Mouse (Mus musculus): ENCODE measurements at regions not wholly inside any gene's neighbourhood (a gene's known extent, or its start where the extent isn't known, plus 50 kb on each side); places are given as distances from the start of the nearest gene placed in this dataset.
"Not testable (repeated sequence)": the region's sequence is repeated elsewhere in the genome, so short reads cannot be mapped to it uniquely, and the experiment has no call there.

DNA sequence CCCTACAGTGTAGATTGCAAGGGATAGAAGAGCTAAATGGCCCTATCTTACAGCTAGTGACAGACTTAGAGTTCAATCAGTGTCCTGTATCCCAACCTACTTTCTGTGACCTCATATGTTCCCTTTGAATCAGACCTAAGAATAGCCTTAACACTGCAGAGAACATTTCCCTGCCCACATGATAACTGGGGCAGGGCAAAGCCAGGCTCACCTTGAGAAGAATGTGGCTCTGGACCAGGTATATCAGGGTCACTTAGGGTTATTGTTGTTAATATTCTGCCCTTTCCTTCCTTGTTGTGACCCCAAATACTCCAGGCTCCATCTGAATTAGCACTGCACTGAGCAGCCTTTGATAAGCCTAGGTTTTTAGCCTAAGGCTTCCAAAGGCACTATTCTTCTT, 536.8 kb upstream of the Gm9747 start:
- H3K4me3 ChIP-seq (replicated peaks), result no peak overlapping the region
- TF ChIP-seq GATA1 (IDR thresholded peaks at IDR 0.05; ENCODE audit: borderline replicate concordance, low read length), result no peak
- no peaks in the 10 kb centered on the region for H3K4me1 ChIP-seq
- H3K36me3 ChIP-seq (replicated peaks; ENCODE audit: low read length), result no peaks in the 10 kb centered on the region
- H3K9me3 ChIP-seq, result peaks cover 7% of the 10 kb centered on the region; the same call in 1 of the 2 replicates
- no peaks in the 10 kb centered on the region for H3K27me3 ChIP-seq (replicated peaks)

- Histone ChIP-seq H3K9me3 (peaks cover 8% of the 10 kb centered on the region; the same call in 1 of the 2 replicates), H3K4me3 (replicated peaks) (no peak overlapping the region), H3K27me3 (replicated peaks) (no peaks in the 10 kb centered on the region), H3K4me1 (no peaks in the 10 kb centered on the region), H3K36me3 (replicated peaks; ENCODE audit: low read length) (no peaks in the 10 kb centered on the region)
- TF ChIP-seq GATA1 (IDR thresholded peaks at IDR 0.05; ENCODE audit: borderline replicate concordance, low read length) (no peak), FLI1 (IDR thresholded peaks at IDR 0.05; ENCODE audit: low read length) (no peak)
These were observed 523.7 kb upstream of the Gm9747 start for GRCm38 (mm10) chr1:81709169-81709568.

- Histone ChIP-seq H3K4me3 (replicated peaks) (no peak overlapping the region), H3K27me3 (replicated peaks) (no peaks in the 10 kb centered on the region), H3K9me3 (peaks cover 7% of the 10 kb centered on the region), H3K4me1 (no peaks in the 10 kb centered on the region), H3K36me3 (replicated peaks; ENCODE audit: low read length) (no peaks in the 10 kb centered on the region)
- no peak for TF ChIP-seq FLI1 (IDR thresholded peaks at IDR 0.05; ENCODE audit: low read length)
- TF ChIP-seq GATA1 (IDR thresholded peaks at IDR 0.05; ENCODE audit: borderline replicate concordance, low read length), result no peak
These were observed 515.8 kb upstream of the Gm9747 start for GRCm38 (mm10) chr1:81717091-81717490.

DNA sequence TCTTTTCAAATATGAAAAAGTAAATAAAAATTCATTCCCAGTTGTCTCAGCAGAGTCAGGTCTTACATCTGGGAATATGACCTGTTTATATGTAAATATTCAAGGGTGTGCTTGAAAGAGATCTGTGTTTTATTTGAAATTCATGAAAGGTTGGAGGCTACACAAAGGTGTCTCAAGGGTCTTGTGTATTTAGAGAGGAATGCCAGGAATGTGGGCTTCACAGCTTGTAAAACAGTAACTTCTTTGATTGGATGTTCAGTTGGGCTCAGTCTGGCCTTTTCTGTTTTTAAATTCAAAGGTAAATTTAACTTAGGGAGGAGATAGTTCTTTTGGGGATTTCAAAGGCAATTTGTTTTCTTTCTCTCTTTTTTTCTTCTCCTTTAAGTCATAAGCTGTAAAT, 514.7 kb upstream of the Gm9747 start:
- no peak overlapping the region for H3K4me3 ChIP-seq (replicated peaks)

DNA sequence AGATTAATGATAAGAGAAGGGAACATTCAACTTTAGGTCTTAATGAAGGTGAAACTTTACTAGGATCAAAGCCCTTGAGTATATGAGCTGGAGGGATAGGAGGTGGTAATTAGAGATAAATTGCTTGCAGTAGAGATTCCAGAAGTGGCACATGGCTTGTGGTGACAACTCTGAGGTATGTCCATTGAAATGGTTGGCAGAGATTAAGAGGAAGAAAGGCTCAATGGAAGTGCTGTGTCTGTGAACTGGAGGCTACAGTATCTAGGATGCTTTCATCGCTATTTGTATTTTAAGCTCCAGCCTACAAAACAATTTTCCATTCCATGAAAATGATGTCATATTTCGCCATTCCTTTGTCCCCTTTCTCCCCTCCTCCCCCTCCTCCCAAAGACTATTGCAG, 508.1 kb upstream of the Gm9747 start:
- Histone ChIP-seq H3K4me1 (no peaks in the 10 kb centered on the region), H3K27me3 (replicated peaks) (no peaks in the 10 kb centered on the region), H3K36me3 (replicated peaks; ENCODE audit: low read length) (no peaks in the 10 kb centered on the region), H3K9me3 (peaks cover 2% of the 10 kb centered on the region; the same call in 1 of the 2 replicates), H3K4me3 (replicated peaks) (no peak overlapping the region)
- TF ChIP-seq FLI1 (IDR thresholded peaks at IDR 0.05; ENCODE audit: low read length), result no peak
- TF ChIP-seq GATA1 (IDR thresholded peaks at IDR 0.05; ENCODE audit: borderline replicate concordance, low read length), result no peak

More for the DNA sequence above, 514.7 kb upstream of the Gm9747 start:
- no peak for TF ChIP-seq GATA1 (IDR thresholded peaks at IDR 0.05; ENCODE audit: borderline replicate concordance, low read length)
- TF ChIP-seq FLI1 (IDR thresholded peaks at IDR 0.05; ENCODE audit: low read length), result no peak
- Histone ChIP-seq H3K4me1 (no peaks in the 10 kb centered on the region), H3K36me3 (replicated peaks; ENCODE audit: low read length) (no peaks in the 10 kb centered on the region), H3K27me3 (replicated peaks) (no peaks in the 10 kb centered on the region), H3K9me3 (peaks cover 7% of the 10 kb centered on the region)

GRCm38 (mm10) chr1:81726268-81727132, 506.4 kb upstream of the Gm9747 start:
- H3K36me3 ChIP-seq (replicated peaks; ENCODE audit: low read length), result no peaks in the 10 kb centered on the region
- peaks cover 2% of the 10 kb centered on the region; the same call in 1 of the 2 replicates for H3K9me3 ChIP-seq
- no peak for TF ChIP-seq FLI1 (IDR thresholded peaks at IDR 0.05; ENCODE audit: low read length)
- TF ChIP-seq GATA1 (IDR thresholded peaks at IDR 0.05; ENCODE audit: borderline replicate concordance, low read length), result no peak
- no peaks in the 10 kb centered on the region for H3K27me3 ChIP-seq (replicated peaks)
- no peaks in the 10 kb centered on the region for H3K4me1 ChIP-seq
- no peak overlapping the region for H3K4me3 ChIP-seq (replicated peaks)

DNA sequence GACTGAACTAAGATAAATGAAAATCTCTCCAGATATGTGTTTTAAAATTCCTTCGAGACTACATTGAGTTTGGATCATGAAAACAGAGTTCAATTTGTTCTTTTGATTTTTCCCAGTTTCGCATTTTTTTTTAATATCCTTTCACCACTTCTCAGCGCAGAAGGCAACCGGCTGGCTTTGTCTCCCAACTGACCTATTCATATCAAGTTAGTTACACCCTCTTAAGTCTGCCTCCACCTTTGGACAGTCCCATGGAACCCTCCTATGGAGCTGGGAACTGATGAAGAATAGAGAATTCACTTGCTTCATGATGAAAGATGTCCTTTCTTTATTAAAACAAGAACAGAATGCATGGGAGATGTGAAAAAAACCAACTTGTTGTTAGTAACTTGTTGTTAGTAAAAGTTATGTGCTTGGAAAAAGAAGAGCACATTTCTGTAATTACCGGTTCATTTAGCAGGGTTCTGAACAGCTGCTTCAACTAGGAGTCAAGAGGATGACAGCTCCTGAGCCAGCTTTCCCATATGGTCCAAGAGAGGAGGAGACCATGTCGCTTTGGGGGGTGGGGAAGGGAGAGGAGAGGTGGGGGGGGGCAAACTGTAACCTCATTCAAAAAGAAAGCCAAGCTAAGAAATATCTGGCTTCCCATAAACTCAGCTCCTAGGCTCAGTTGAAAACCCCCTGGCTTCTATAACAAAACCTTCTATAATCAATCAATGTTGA, 495.6 kb upstream of the Gm9747 start:
- H3K27me3 ChIP-seq (replicated peaks), result no peaks in the 10 kb centered on the region
- H3K9me3 ChIP-seq, result no peaks in the 10 kb centered on the region
- no peak overlapping the region for H3K4me3 ChIP-seq (replicated peaks)
- no peaks in the 10 kb centered on the region for H3K36me3 ChIP-seq (replicated peaks; ENCODE audit: low read length)
- TF ChIP-seq GATA1 (IDR thresholded peaks at IDR 0.05; ENCODE audit: borderline replicate concordance, low read length) (no peak), FLI1 (IDR thresholded peaks at IDR 0.05; ENCODE audit: low read length) (no peak)
- no peaks in the 10 kb centered on the region for H3K4me1 ChIP-seq

DNA sequence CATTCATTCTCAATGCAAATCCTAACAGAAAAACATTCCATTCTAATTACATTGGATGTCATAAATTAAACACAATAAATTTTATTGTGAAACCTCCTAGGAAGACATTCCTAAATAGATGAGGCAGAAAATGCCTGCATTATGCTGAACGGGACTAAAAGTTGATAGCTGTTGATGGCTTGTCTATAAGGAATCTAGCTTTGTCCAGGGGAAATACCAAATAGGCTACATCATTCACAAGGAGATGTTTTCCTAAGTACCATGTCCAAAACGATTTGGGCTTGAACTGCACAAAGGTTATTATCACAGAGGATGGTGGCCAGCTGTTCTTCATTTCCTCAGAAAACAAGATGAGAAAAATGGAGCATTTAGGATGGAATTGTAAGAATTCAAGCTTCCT, 494.5 kb upstream of the Gm9747 start:
- no peak overlapping the region for H3K4me3 ChIP-seq (replicated peaks)
- no peaks in the 10 kb centered on the region for H3K4me1 ChIP-seq

DNA sequence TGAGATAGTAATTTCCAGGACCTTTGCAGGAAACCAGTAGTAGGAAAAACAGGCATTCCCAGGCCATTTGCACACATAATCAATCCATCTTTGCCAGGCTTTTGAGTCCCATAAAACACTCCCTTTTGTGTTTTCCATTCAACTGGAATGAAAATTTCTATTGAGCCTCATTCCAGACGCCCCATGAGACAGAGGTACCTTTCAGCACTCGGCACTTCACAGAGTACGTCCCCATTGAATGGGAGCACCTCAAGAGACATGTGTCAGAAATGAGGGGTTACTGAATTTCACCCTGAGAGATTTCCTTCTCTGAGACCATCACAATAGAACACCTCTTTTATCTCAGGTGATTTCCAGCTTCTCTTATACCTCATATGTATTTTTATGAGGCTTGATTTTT, 493.5 kb upstream of the Gm9747 start:
- no peaks in the 10 kb centered on the region for H3K27me3 ChIP-seq (replicated peaks)
- TF ChIP-seq FLI1 (IDR thresholded peaks at IDR 0.05; ENCODE audit: low read length), result no peak
- TF ChIP-seq GATA1 (IDR thresholded peaks at IDR 0.05; ENCODE audit: borderline replicate concordance, low read length), result no peak
- no peaks in the 10 kb centered on the region for H3K36me3 ChIP-seq (replicated peaks; ENCODE audit: low read length)
- H3K4me3 ChIP-seq (replicated peaks), result no peak overlapping the region
- no peaks in the 10 kb centered on the region for H3K4me1 ChIP-seq
- peaks cover 1% of the 10 kb centered on the region; the same call in 1 of the 2 replicates for H3K9me3 ChIP-seq

More for the DNA sequence above, 494.5 kb upstream of the Gm9747 start:
- Histone ChIP-seq H3K9me3 (no peaks in the 10 kb centered on the region), H3K36me3 (replicated peaks; ENCODE audit: low read length) (no peaks in the 10 kb centered on the region), H3K27me3 (replicated peaks) (no peaks in the 10 kb centered on the region)
- TF ChIP-seq FLI1 (IDR thresholded peaks at IDR 0.05; ENCODE audit: low read length) (no peak), GATA1 (IDR thresholded peaks at IDR 0.05; ENCODE audit: borderline replicate concordance, low read length) (no peak)

- Histone ChIP-seq H3K4me1 (no peaks in the 10 kb centered on the region), H3K9me3 (peaks cover 5% of the 10 kb centered on the region; the same call in 1 of the 2 replicates), H3K4me3 (replicated peaks) (no peak overlapping the region), H3K27me3 (replicated peaks) (no peaks in the 10 kb centered on the region), H3K36me3 (replicated peaks; ENCODE audit: low read length) (no peaks in the 10 kb centered on the region)
- TF ChIP-seq FLI1 (IDR thresholded peaks at IDR 0.05; ENCODE audit: low read length) (no peak), GATA1 (IDR thresholded peaks at IDR 0.05; ENCODE audit: borderline replicate concordance, low read length) (no peak)
These were observed 492.9 kb upstream of the Gm9747 start for GRCm38 (mm10) chr1:81739981-81740380.

DNA sequence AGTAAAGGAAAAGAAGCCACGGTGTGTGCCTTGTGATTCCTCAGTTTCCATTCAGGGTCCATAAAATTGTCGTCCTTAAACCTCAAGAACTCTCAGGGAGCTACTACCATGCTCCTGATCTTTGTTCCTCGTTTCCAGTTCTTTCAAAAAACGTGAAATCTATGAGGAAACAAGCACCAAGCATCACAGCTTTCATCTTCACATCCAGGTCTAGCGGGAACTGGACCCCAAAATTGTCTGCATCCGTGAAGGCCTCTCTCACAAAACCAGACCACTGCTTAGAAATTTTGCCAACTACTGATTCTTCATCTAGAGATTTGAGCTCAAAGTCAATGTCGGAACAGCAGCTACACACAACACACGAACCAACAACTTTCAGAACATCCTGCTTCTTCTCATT, 491.0 kb upstream of the Gm9747 start:
- H3K4me1 ChIP-seq; H3K4me3 ChIP-seq (replicated peaks); H3K36me3 ChIP-seq (replicated peaks; ENCODE audit: low read length); H3K27me3 ChIP-seq (replicated peaks): not testable (repeated sequence)
- H3K9me3 ChIP-seq, result peaks cover 13% of the 10 kb centered on the region; the same call in 1 of the 2 replicates
